ENCODE assay signal across 25 mouse cellular contexts in genomic region chr16:17216934-17217633, GRCm38 (mm10). TPM values are rescaled to one million over a fixed set of nuclear protein-coding genes. Genes with fewer than 3 reads are reported as not detected.
DNase-seq lines count a peak whose midpoint lies in the region; ATAC-seq and TF ChIP-seq lines count a peak whose summit lies in the region.
"Had no signal": no experiment of that assay in that cellular context is flagged by ENCODE, and none has a peak within 500 bp of the region (broad histone marks: within the 10 kb centered on the region; RNA-seq: fewer than 3 reads in every experiment).

No protein-coding gene starts in this region.

- DNase-seq in ES-E14 (ENCODE audit: low read depth, low spot score) (no peak), ZHBTc4 (ENCODE audit: low read depth, low spot score) (peak; percentile 69)
- no peak for DNase-seq in ovary, postnatal 14 days (ENCODE audit: low spot score)
- no peak for DNase-seq in forebrain, embryonic 14.5 days (ENCODE audit: low spot score)
- DNase-seq: adrenal gland, adult 8-10 months; adrenal gland, postnatal 25 days; cerebellum, adult 18-20 months; cerebellum, adult 9-10 months; cerebellum, postnatal 14 days; gastrocnemius, postnatal 25 days; heart, adult 2 months; kidney, adult 2 months had no signal

- no peak for TF ChIP-seq POLR2A in ES-Bruce4 (IDR thresholded peaks at IDR 0.05; ENCODE audit: insufficient read depth, low read length)

- in situ Hi-C loops in ES-E14 (cut with MboI; ENCODE audit: low sequenced_read_pairs in 2 of 2, unreplicated experiment in 2 of 2) = no loop called here

- peak; percentile 92 for ATAC-seq in megakaryocyte progenitor cell, adult 5-6 weeks (replicated peaks; ENCODE audit: poor library complexity)
- ATAC-seq in cerebellum, adult (ENCODE audit: insufficient number of reproducible peaks, low FRiP score, low TSS enrichment) = no peak
- no peak for ATAC-seq in forebrain, embryonic 14.5 days
- ATAC-seq: activated CD4-positive, CD25-positive, alpha-beta regulatory T cell, adult 4 months; CD4-positive, CD25-positive, alpha-beta regulatory T cell, adult 4 months; forebrain, embryonic 15.5 days; hindbrain, embryonic 16.5 days; intestine, postnatal 0 days; Patski had no signal

- TF ChIP-seq EP300 in ES-Bruce4 (IDR thresholded peaks at IDR 0.05; ENCODE audit: insufficient read depth, low read depth, low read length) = peak; percentile 83; the same call in 1 of the 2 replicates

- H3K4me3 ChIP-seq in ES-Bruce4 (ENCODE audit: low read depth, low read length) (no peak overlapping the region), ES-E14 (ENCODE audit: insufficient read depth in 1 of 2, low read depth in 1 of 2, low read length in 2 of 2, poor library complexity in 1 of 2, severe bottlenecking in 1 of 2) (no peak overlapping the region)
- H3K4me3 ChIP-seq in forebrain, embryonic 14.5 days (ENCODE audit: low read depth, low read length) = no peak overlapping the region
- H3K4me3 ChIP-seq: forebrain, embryonic 10.5 days; forebrain, embryonic 15.5 days; heart, adult 2 months; heart, embryonic 10.5 days; hindbrain, embryonic 10.5 days; hindbrain, embryonic 13.5 days had no signal

- H3K27ac ChIP-seq in ES-Bruce4 (ENCODE audit: insufficient read depth, low read length) (peak overlapping the region; percentile 88), ES-E14 (ENCODE audit: insufficient read depth, low read depth, low read length, poor library complexity, severe bottlenecking) (peak overlapping the region; percentile 72)
- no peak overlapping the region for H3K27ac ChIP-seq in forebrain, embryonic 14.5 days (ENCODE audit: low read depth, low read length)
- H3K27ac ChIP-seq: forebrain, embryonic 10.5 days; forebrain, embryonic 15.5 days; heart, adult 2 months; heart, embryonic 10.5 days; hindbrain, embryonic 10.5 days; hindbrain, embryonic 13.5 days had no signal

- peak overlapping the region; percentile 44; the same call in 1 of the 2 replicates for H3K9ac ChIP-seq in ES-Bruce4 (ENCODE audit: low read depth, poor library complexity, severe bottlenecking)
- H3K9ac ChIP-seq in ES-E14 (ENCODE audit: insufficient read depth, low read depth, low read length, poor library complexity, severe bottlenecking) = peak overlapping the region; percentile 31; the same call in 1 of the 2 replicates
- no peak overlapping the region for H3K9ac ChIP-seq in forebrain, embryonic 14.5 days (ENCODE audit: low read length)
- H3K9ac ChIP-seq: forebrain, embryonic 15.5 days; hindbrain, embryonic 13.5 days had no signal

- 67% methylated on average over 8 of the region's 8 CpGs for WGBS in forebrain, embryonic 14.5 days

- H3K9me3 ChIP-seq in ES-Bruce4 (replicated peaks; ENCODE audit: control insufficient read depth, insufficient read depth, low read length, poor library complexity, severe bottlenecking) (no peaks in the 10 kb centered on the region), ES-E14 (ENCODE audit: control insufficient read depth, insufficient read depth, low read depth, low read length) (no peaks in the 10 kb centered on the region)
- no peaks in the 10 kb centered on the region for H3K9me3 ChIP-seq in forebrain, embryonic 14.5 days (replicated peaks; ENCODE audit: control insufficient read depth, low read length)
- H3K9me3 ChIP-seq: forebrain, embryonic 10.5 days; forebrain, embryonic 15.5 days; heart, embryonic 10.5 days; hindbrain, embryonic 10.5 days; hindbrain, embryonic 13.5 days had no signal

- H3K27me3 ChIP-seq in ES-Bruce4 (ENCODE audit: control insufficient read depth, insufficient read depth, low read length, poor library complexity, severe bottlenecking) = no peaks in the 10 kb centered on the region
- H3K27me3 ChIP-seq in forebrain, embryonic 14.5 days (replicated peaks; ENCODE audit: control insufficient read depth, insufficient read depth, low read length) = no peaks in the 10 kb centered on the region
- H3K27me3 ChIP-seq: forebrain, embryonic 15.5 days; hindbrain, embryonic 13.5 days had no signal

- H3K4me1 ChIP-seq in ES-Bruce4 (ENCODE audit: control insufficient read depth, insufficient read depth, low read length) (peaks cover 10% of the 10 kb centered on the region), ES-E14 (ENCODE audit: control insufficient read depth in 2 of 2, insufficient read depth in 2 of 2, low read length in 2 of 2, poor library complexity in 1 of 2) (peaks cover 6 to 17% of the 10 kb centered on the region in 2 experiments)
- no peaks in the 10 kb centered on the region for H3K4me1 ChIP-seq in forebrain, embryonic 14.5 days (ENCODE audit: control insufficient read depth, insufficient read depth, low read length)
- H3K4me1 ChIP-seq: forebrain, embryonic 15.5 days; hindbrain, embryonic 13.5 days had no signal

- no peak overlapping the region for H3K4me2 ChIP-seq in forebrain, embryonic 14.5 days (ENCODE audit: low read length)
- H3K4me2 ChIP-seq: forebrain, embryonic 15.5 days; hindbrain, embryonic 13.5 days had no signal

- H3K36me3 ChIP-seq in ES-Bruce4 (ENCODE audit: control insufficient read depth, insufficient read depth, low read length, poor library complexity, severe bottlenecking) (no peaks in the 10 kb centered on the region), ES-E14 (ENCODE audit: control insufficient read depth, insufficient read depth, low read length, poor library complexity, severe bottlenecking) (no peaks in the 10 kb centered on the region; the same call in 1 of the 2 replicates)
- H3K36me3 ChIP-seq in forebrain, embryonic 14.5 days (ENCODE audit: control insufficient read depth, insufficient read depth, low read length) = no peaks in the 10 kb centered on the region
- H3K36me3 ChIP-seq: forebrain, embryonic 15.5 days; heart, embryonic 10.5 days; hindbrain, embryonic 13.5 days had no signal

- no peak for TF ChIP-seq CTCF in ES-Bruce4 (IDR thresholded peaks at IDR 0.05; ENCODE audit: low read depth, low read length)

TF ChIP-seq in ES-E14, 5 proteins besides CTCF, POLR2A, EP300 and RAD21:
- TF ChIP-seq ZC3H11A (IDR thresholded peaks at IDR 0.05; ENCODE audit: borderline replicate concordance, low read depth, low read length) = no peak
- no peak for TF ChIP-seq HCFC1 (IDR thresholded peaks at IDR 0.05; ENCODE audit: borderline replicate concordance, insufficient read depth, low read length)
- TF ChIP-seq ZNF384 (IDR thresholded peaks at IDR 0.05; ENCODE audit: low read depth, low read length) = no peak
- no peak for TF ChIP-seq MAFK (IDR thresholded peaks at IDR 0.05; ENCODE audit: insufficient read depth, low read depth, low read length)

RNA-seq across cellular contexts. Expression of gene Rimbp3, which starts 8.7 kb away (rescaled TPM):
- polyA plus RNA-seq in ES-Bruce4 (2011; ENCODE audit: insufficient read depth, insufficient read length, low read depth, missing spikeins) = 0.63 and 0.90 TPM in 2 replicates
- total RNA-seq in ES-E14 (2012; rRNA removed) = 2.6 and 2.9 TPM in 2 replicates
- total RNA-seq in megakaryocyte progenitor cell, adult 5-6 weeks (2015) = 0.69 and 0.95 TPM in 2 replicates
- total RNA-seq in megakaryocyte progenitor cell, adult 5-6 weeks (2017) = 0.58 and 1.3 TPM in 2 replicates
- polyA plus RNA-seq in forebrain, embryonic 14.5 days (2014; fragmentation: Nextera tagmentation; extraction: Ambion mirVana) = 1.1 and 1.2 TPM in 2 replicates
- total RNA-seq: gastrocnemius, postnatal 25 days had no signal
- polyA plus RNA-seq: activated CD4-positive, CD25-positive, alpha-beta regulatory T cell, adult 4 months; CD4-positive, CD25-positive, alpha-beta regulatory T cell, adult 4 months had no signal

RNA-seq across cellular contexts. Expression of gene Ube2l3, which starts 14.6 kb away (rescaled TPM):
- polyA plus RNA-seq in ES-Bruce4 (2011; ENCODE audit: insufficient read depth, insufficient read length, low read depth, missing spikeins) = 203 and 207 TPM in 2 replicates
- total RNA-seq in ES-E14 (2012; rRNA removed) = 77.6 and 109 TPM in 2 replicates
- 312 and 333 TPM in 2 replicates for total RNA-seq in megakaryocyte progenitor cell, adult 5-6 weeks (2015)
- 87.5 and 107 TPM in 2 replicates for total RNA-seq in megakaryocyte progenitor cell, adult 5-6 weeks (2017)
- polyA plus RNA-seq in forebrain, embryonic 14.5 days (2014; fragmentation: Nextera tagmentation; extraction: Ambion mirVana) = 317 and 319 TPM in 2 replicates

RNA-seq across cellular contexts. Expression of gene Hic2, which starts 16.3 kb away (rescaled TPM):
- polyA plus RNA-seq in ES-Bruce4 (2011; ENCODE audit: insufficient read depth, insufficient read length, low read depth, missing spikeins) = 40.9 and 43.5 TPM in 2 replicates
- total RNA-seq in ES-E14 (2012; rRNA removed) = 35.0 and 35.9 TPM in 2 replicates
- 1.8 and 1.9 TPM in 2 replicates for total RNA-seq in megakaryocyte progenitor cell, adult 5-6 weeks (2015)
- 2.1 and 2.3 TPM in 2 replicates for total RNA-seq in megakaryocyte progenitor cell, adult 5-6 weeks (2017)
- polyA plus RNA-seq in forebrain, embryonic 14.5 days (2014; fragmentation: Nextera tagmentation; extraction: Ambion mirVana) = 2.9 and 4.2 TPM in 2 replicates

RNA-seq across cellular contexts. Expression of gene Tmem191c, which starts 58.8 kb away (rescaled TPM):
- 9.6 and 10.5 TPM in 2 replicates for polyA plus RNA-seq in ES-Bruce4 (2011; ENCODE audit: insufficient read depth, insufficient read length, low read depth, missing spikeins)
- total RNA-seq in ES-E14 (2012; rRNA removed) = 45.1 and 68.6 TPM in 2 replicates
- 4.2 and 5.2 TPM in 2 replicates for total RNA-seq in megakaryocyte progenitor cell, adult 5-6 weeks (2015)
- 5.5 and 8.8 TPM in 2 replicates for total RNA-seq in megakaryocyte progenitor cell, adult 5-6 weeks (2017)
- 6.6 and 12.4 TPM in 2 replicates for polyA plus RNA-seq in forebrain, embryonic 14.5 days (2014; fragmentation: Nextera tagmentation; extraction: Ambion mirVana)

Comparison
In these comparisons a context has a peak if more than half of its experiments do, and no peak if none do; other contexts are left out.
1. RNA of gene Hic2, which starts 16.3 kb away (total RNA-seq): 35.0 to 35.9 TPM in ES-E14; 1.8 to 2.3 TPM in megakaryocyte progenitor cell, adult 5-6 weeks; every median in the first group is over 10 times any median in the second.